Mouse (Mus musculus): ENCODE measurements at regions not wholly inside any gene's neighbourhood (a gene's known extent, or its start where the extent isn't known, plus 50 kb on each side); places are given as distances from the start of the nearest gene placed in this dataset.

DNA sequence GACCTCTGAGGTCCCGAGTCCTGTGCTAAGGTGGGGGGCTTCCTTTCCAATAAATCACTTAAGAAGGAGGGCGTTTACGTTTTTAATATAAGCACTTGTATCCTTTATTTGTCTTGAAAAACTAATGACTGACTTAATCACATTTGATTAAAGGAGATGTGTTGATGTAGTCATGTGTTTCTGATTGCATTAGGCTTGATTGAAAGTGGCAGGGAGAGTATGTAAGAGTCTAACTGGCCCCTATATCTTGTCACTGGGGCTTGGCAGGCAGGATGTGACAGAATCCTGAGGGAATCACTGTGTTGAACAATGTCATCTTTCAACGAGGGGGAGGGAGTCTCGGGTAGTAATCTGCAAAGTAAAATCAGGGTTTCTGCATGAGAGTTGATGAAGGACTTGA is 316.7 kb downstream of the Insc start:
- TF ChIP-seq POLR2A (IDR thresholded peaks at IDR 0.05; ENCODE audit: insufficient read depth, low read length) (no peak), EP300 (IDR thresholded peaks at IDR 0.05; ENCODE audit: insufficient read depth, low read depth, low read length) (no peak)

All from ES-Bruce4 (cell line).